Mouse (Mus musculus): Measurements from ENCODE around the gene Nrarp.
A peak's percentile ranks its signal among the peaks of the same experiment; 100 is the strongest.

Gene Nrarp

DNA sequence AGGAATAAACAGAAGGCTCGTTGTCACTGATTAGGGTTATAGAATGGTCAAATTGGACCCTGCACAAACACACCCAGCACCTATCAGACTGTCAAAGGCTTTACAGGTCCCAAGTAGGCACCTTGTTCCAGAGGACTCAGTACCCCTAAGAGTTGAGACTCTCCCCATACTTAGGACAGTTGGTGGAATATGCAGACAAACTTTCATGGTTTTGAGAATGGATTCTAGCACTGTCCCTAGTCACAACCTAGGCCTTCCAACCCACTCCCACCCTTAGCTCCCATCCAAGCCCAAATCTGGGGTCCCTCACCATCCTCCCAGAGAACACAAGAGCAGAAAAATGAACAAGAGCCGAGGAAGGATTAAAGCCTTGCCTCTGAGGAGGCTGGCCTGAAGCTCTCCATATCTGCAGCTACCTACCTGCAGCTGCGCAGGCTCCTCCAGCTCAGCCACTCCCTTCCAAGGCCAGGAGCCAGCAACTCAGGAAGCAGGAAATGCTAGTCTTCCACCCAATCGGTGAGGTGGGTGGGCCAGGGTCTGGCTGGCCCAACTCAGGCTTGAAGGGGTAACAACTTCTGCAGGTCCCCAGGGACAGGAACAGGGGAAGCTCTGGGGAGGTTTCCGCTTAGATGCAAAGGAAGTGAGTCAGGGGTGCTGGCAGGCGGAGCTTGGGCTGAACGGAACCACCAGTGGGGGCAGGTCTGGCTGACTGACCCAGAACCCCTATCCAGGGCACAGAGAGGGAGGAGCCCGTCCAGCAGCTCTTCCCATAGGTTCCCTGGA, 15.8 kb downstream of the Nrarp start, which contains the start of gene Tor4a:
TSS of gene Tor4a (minus strand) at position 715 of the 783 bp plus-strand sequence.
- peak; percentile 79 for DNase-seq (ENCODE audit: low spot score)

DNA sequence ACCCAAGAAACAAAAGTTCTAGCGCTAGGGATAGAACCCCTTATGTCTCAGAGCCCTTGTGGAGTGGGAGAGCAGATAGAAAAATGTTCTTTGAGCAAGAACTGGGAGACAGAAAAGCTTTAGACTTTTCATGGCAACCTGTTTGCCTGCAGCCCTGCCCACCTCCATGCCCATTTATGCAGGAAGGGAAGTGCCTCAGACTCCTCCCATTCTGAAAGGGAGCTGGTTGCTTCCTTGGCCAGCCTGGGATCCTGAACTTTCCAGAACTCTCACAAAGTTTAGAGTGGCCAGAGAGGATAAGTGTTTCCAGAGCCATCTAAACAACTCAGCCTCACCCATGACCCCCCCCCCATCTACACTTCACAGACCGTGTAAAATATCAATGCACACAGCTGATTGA, 16.6 kb downstream of the Nrarp start:
- DNase-seq (ENCODE audit: low spot score): no peak

DNA sequence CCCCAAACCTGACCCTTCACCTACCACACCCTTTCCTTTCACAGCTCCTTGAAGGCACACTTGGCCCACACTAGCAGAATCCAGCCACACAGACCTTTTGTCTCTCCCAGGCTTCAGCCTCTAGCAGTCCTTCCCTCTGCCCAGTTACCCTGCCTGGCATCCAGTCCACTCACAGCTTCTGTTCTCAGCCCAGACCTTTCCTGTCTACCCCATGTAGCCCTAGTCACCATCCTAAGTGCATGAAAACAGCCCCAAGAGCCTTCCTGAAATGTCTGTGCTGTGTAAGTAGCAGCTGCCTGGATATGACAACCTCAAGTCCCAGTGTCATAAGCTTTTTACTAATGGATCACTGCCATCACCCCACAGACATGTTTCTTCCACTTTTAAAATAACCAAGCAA, 17.4 kb downstream of the Nrarp start:
- no peak for DNase-seq (ENCODE audit: low spot score)

GRCm38 (mm10) chr2:25200631-25201030, 20.1 kb downstream of the Nrarp start:
- DNase-seq (ENCODE audit: low spot score): no peak

- DNase-seq (ENCODE audit: low spot score): no peak
These were observed 23.2 kb downstream of the Nrarp start for GRCm38 (mm10) chr2:25203631-25204214.

- no peak for DNase-seq (ENCODE audit: low spot score)
These were observed 27.0 kb downstream of the Nrarp start for GRCm38 (mm10) chr2:25207593-25207992.

DNA sequence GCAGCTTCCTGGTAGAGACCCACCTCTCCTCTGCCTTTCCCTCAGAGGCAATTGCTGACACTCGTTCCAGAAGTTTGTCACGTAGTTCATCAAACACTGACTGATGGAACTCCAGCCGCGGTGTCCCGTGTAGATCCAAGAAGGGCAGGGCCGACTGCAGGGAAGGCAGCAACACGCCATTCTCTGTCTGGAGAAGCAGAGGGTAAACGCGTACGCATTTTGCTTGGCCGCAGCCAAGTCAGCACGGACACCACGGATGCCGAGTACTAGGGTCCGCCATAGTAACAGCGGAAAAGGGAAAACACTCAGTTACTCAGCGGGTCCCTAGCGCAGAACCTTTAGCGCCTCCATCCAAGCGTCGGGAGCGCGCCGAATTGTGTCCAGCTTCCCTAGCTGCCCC, 30.1 kb downstream of the Nrarp start:
- no peak for DNase-seq (ENCODE audit: low spot score)

GRCm38 (mm10) chr2:25211121-25211670, 30.6 kb downstream of the Nrarp start, which contains the start of gene Nelfb:
Gene Nelfb (minus strand): TSS chr2:25211489.
- DNase-seq (ENCODE audit: low spot score): peak; percentile 86

DNA sequence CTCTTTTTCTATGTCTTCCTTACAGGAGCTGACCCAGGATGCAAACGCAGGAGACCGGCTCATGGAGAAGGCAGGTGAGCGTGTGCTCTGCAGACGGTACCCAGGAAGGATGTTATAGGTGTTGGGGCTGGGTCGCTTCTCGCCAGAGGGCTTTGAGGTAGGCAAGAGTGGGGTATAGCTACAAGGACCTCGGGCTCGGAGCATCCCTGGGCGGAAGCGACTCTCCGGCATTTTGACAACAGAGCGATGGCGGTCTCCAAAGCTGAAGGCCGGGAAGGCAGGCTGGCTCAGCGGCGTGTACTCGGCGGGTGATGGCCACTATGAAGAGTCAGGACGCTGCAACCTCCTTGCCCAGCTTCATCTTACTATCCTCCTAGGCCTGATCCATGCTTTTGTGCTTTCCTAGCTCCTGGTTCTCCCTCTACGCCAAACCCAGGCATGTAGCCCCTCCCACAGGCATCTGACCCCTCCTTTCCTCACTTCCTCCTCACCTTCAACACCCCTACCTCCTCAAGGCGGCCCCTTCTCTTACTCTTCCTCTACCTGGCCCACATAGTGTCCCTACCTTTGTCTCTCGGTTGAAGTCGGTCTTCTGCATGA, 32.8 kb downstream of the Nrarp start:
- DNase-seq (ENCODE audit: low spot score): no peak

DNA sequence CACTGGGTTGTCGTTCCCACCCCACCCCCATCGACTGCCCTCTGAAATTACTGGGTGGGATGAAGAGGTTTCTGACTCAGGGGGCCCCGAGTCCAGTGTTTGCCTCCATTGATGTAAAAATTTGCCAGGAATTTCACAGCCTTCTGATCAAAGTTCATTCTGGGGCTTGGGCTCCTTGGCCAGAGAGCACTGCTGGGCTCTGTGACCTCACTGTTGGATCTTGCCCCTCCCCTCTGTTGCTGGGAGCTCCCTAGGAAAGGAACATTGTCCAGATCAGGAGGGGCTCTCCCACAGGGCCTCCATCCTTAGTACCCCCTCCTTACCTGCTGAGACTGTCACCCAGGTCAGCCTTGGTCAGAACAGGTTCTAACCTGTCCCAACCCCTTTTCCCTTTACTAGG, 33.9 kb downstream of the Nrarp start, which contains the start of gene Stpg3:
TSS of gene Stpg3 (minus strand) at position 194 of the 400 bp plus-strand sequence.
- DNase-seq (ENCODE audit: low spot score): no peak

GRCm38 (mm10) chr2:25217666-25218065, 37.1 kb downstream of the Nrarp start:
- no peak for DNase-seq (ENCODE audit: low spot score)

- no peak for DNase-seq (ENCODE audit: low spot score)
These were observed 37.9 kb downstream of the Nrarp start, which contains the start of gene Fam166a for GRCm38 (mm10) chr2:25218445-25218844. Gene Fam166a (plus strand): TSS chr2:25218745.

- no peak for DNase-seq (ENCODE audit: low spot score)
These were observed 40.8 kb downstream of the Nrarp start for GRCm38 (mm10) chr2:25221331-25221772.

DNA sequence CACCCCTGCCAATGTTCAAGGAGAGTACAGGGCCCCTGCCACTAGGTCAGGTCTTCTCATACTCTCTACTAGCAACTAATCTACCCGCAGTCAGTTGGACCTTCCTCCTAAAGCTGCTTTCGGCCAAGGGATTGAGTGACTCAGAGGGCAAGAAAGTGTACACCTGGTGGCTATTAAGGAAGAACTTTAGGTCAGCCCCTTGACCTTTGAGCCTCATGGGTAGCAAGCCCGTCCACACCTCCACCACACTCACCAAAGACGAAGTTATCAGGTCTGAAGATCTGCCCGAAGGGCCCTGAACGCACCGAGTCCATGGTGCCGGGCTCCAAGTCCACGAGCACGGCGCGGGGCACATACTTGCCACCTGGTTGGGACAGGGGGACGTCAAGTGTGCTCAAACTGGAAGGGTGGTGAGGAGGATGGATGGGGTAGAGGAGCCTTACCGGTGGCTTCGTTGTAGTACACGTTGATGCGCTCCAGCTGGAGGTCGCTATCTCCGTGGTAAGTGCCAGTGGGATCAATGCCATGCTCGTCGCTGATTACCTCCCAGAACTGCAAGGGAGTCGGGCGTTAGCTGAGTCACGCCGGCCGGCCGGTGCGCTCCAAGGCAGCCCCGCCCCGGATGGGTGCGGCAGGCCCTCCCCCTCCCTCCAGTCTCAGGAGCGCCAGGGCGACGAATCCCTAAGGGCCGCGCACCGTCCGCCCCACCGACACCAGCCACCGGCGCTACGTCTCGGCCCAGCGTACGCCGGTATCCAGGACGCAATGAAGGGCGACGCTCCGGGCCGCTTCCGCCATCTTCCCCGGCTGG, 43.3 kb downstream of the Nrarp start:
- DNase-seq (ENCODE audit: low spot score): no peak

- DNase-seq (ENCODE audit: low spot score): no peak
These were observed 43.9 kb downstream of the Nrarp start, which contains the start of gene Tubb4b for GRCm38 (mm10) chr2:25224492-25224765. Gene Tubb4b (minus strand): TSS chr2:25224702.

GRCm38 (mm10) chr2:25224766-25225752, 44.5 kb downstream of the Nrarp start:
- DNase-seq (ENCODE audit: low spot score): peak; percentile 99

DNA sequence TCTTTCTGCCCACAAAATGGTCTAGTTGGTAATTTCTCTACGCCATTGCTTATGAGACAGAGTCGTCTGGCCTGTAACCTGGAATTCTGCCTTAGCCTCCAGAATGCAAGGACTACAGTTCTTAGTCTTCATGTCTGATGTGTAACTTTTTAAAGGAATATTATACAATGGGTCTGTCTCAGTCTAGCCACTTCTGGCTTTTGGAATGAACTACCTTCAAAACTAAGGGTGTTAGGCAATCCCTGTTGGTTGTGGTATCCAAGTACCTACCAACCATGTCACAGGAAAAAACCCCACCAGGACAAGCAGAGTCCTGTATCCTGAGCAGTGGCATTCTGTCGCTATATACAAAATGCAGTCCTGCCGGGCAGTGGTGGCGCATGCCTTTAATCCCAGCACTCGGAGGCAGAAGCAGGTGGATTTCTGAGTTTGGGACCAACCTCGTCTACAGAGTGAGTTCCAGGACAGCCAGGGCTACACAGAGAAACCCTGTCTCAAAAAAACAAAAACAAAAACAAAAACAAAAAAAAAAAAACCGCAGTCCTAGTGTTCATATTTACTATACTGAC, 45.3 kb downstream of the Nrarp start:
- no peak for DNase-seq (ENCODE audit: low spot score)

- no peak for DNase-seq (ENCODE audit: low spot score)
These were observed 46.3 kb downstream of the Nrarp start for GRCm38 (mm10) chr2:25226864-25227263.

DNA sequence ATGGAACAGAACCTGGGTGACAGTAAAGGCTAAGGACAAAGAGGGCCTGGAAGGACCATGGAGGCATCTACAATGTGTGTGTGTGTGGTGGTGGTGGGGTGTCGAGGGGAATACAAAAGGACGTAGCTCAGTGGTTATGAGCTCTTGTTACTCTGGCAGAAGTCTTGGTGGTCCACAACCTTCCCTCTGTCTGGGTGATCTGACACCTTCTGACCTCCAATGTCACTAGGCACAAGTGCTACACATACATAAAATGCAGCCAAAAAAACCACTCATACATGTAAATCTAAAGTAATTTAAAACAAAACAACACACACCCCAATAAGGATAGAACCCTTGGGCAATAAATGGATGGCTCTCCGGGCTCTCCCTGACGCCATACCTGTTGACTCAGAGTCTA, 46.8 kb downstream of the Nrarp start:
- DNase-seq (ENCODE audit: low spot score): no peak

GRCm38 (mm10) chr2:25228431-25228889, 47.9 kb downstream of the Nrarp start:
- DNase-seq (ENCODE audit: low spot score): peak; percentile 89
